Mouse (Mus musculus): ENCODE measurements around the gene Hspb8. TPM values are rescaled to one million over a fixed set of nuclear protein-coding genes. Genes with fewer than 3 reads are reported as not detected.

The Hspb8 gene
- polyA plus RNA-seq (2017; shearing (Covaris generic)) = not detected

DNA sequence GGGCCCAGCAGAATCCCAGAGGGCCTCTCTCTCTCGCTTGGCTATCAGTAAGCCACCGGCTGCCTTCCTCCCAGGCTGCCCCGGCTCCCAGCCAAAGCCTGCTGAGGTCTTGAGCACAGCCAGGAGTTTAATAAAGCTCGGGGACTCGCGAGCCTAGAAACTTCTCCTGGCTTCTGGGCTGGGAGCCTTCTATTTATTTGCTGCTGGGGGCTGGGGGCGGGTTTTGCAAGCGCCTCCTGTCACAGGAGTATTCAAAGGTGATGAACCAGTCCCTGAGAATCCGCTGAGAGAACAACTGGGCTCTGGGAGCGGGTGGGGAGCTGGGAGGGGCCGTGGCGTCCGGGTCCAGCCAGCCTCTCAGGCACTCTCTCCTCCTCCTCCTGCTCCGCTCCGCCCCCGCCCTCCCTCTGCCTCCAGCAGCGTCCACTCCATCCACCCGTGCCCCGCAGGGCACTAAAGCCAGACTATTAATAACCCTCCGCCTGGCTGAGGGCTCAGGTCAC lies at the start of gene Hspb8:
Gene Hspb8 (minus strand): TSS at position 166 of the 503 bp plus-strand sequence.

Other genes starting within 250 kb of the Hspb8 start
- gene Ccdc60, start 133.9 kb downstream of the Hspb8 start, polyA plus RNA-seq (2017; shearing (Covaris generic)) = not detected
- gene Srrm4, start 169.0 kb upstream of the Hspb8 start, polyA plus RNA-seq (2017; shearing (Covaris generic)) = not detected